Mouse (Mus musculus) layer of hippocampus, adult 8-10 months (tissue): ENCODE results near the gene Errfi1. TPM values are rescaled to one million over a fixed set of nuclear protein-coding genes. Genes with fewer than 3 reads are reported as not detected.
A peak's percentile ranks its signal among the peaks of the same experiment; 100 is the strongest.

ENCODE experiments used
- DNase-seq, 2 experiments: peaks; one replicate each; pipeline ENCODE4 v3.0.0; 2022; ENCODE audit warnings: low spot score in 2 of 2
- total RNA-seq, 4 experiments: library from RNA; stranded (reverse); gene quantifications; 2 replicates each; pipeline ENCODE4 v1.2.4; 2022

The Errfi1 gene
- total RNA-seq, 4 experiments from 2014 or later, result 37.7 to 48.8 (median 40.4) TPM

DNA sequence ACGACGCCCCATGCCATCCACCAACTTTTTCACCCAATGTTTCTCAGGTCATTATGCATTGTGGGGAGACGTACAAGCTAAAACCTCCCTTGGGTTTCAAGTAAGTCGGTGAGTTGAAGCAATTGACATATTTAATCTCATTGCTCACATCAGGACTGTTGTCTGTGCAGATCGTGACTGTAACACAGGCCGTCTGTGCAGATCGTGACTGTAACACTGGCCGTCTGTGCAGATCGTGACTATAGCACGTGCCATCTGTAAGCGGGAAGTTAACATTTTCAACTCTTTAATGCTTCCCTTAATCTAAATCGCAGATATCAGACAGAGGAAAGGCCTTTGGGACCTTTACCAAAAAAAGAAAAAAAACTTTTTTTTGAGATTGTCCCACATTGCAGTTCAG lies 60.0 kb downstream of the Errfi1 start:
- no peak for DNase-seq

DNA sequence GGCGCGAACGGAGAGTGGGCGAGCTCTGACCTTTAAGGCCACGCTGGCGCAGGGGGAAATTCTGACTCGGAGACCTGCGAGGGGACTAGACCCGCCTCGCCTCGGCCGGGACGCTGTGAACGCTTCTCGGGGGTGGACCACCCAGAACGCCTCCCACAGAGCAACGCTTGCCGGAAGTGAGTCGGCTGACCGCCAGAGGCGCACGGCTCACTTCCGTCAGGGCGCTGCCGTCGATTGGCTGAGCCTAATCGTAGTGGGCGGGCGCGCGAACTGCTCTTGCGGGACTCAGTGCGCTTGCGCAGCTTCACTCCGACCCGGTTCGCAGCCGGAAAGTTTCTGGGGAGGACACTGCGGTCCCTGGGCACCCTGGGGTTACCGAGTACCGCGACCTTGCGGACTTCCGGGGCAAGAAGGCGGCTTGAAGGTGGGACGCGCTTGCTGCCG lies 60.6 kb downstream of the Errfi1 start, which contains the start of the genes Park7 and Tnfrsf9:
TSS of gene Park7 (minus strand) at position 148 of the 444 bp plus-strand sequence.
TSS of gene Tnfrsf9 (plus strand) at position 273 of the 444 bp plus-strand sequence.
- DNase-seq, result peak; percentile 94 to 97

DNA sequence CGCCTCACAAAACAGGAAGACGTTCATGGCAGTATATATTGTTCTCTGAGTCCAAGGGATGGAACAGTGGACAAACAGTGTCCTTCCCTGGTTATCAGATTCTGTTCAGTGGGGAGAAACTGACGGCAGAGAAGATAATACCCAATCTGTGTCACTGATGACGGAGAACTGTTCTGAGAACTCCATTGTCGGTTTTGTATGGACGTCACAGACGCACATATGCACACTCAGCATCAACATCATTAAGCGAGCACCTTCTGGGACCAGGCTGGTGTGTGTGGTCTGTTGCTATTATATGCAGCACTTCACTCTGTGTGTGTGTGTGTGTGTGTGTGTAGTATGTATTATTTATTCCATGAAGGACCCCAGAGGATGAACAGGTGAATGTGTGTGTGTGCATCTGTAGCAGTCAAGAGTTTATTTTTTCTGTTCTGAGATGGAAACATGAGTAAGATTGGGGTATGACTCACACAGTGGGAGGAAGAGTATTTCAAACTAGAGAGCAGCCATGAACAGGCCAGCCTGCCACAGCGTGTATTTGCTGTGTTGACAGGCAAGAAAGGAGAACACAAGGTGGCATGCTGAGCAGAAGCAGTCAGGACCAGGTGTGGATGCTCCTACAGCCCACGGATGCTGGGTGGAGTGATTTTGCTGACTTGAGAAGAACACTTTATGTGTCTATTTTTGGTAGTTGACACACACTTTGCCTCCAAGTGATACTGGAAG lies 61.6 kb downstream of the Errfi1 start:
- no peak for DNase-seq

DNA sequence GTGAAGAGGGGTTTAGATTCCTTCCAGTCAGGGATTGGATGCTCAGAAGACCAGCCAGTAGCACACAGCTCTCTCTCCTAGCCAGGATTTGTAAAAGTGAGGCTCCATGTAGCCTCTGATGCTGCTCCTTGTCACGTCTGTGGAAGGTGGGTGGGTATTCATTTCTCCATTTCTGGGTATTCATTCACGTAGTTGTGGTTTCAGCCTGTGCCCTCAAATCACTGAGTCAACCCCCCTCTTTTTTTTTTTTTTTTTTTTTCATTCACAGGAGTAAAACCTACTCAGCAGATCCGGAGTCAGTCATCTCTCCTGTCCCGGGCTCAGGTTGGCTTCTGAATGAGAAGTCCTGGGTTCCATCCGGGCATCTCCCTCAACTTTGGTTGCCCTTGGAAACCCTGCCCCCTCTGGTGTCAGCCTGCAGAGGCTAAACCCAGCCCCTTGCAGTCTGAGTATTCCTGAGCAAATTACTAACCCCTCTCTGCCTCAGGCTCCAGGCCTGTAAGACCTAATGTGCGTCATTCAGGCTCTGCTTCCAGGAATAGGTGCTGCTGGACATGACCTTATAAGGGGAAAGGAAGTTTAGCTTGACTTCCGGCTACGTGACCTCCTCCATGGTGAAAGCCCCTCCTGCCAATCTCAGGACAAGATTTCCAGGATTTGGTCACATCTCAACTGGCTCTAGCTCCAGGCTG lies 63.8 kb downstream of the Errfi1 start:
- DNase-seq, result no peak

Other genes starting within 250 kb of the Errfi1 start
- 10 to 100 TPM; 36.2 to 45.2 (median 44.1) TPM for gene Slc45a1, start 201.7 kb upstream of the Errfi1 start, total RNA-seq
- gene Park7, start 60.5 kb downstream of the Errfi1 start, total RNA-seq, result 100 to 1,000 TPM; 194 to 246 (median 216) TPM
- gene Tnfrsf9, start 60.6 kb downstream of the Errfi1 start, total RNA-seq, result 1 to 10 TPM in 1 of 4 experiments, under 1 TPM in 3; 0.52 to 1.0 (median 0.85) TPM
- gene Uts2, start 143.2 kb downstream of the Errfi1 start, total RNA-seq, result not detected
- gene Per3, start 190.7 kb downstream of the Errfi1 start, total RNA-seq, result 10 to 100 TPM; 24.0 to 43.4 (median 38.1) TPM
- 10 to 100 TPM; 32.3 to 37.2 (median 35.5) TPM for gene Vamp3, start 204.0 kb downstream of the Errfi1 start, total RNA-seq
- not detected for gene Gm13090, start 235.7 kb downstream of the Errfi1 start, total RNA-seq